Mouse (Mus musculus): ENCODE measurements around the gene Etfa. TPM values are rescaled to one million over a fixed set of nuclear protein-coding genes. Genes with fewer than 3 reads are reported as not detected.

Etfa gene
- polyA plus RNA-seq, 1 experiment from 2014 or later, result 224 TPM

DNA sequence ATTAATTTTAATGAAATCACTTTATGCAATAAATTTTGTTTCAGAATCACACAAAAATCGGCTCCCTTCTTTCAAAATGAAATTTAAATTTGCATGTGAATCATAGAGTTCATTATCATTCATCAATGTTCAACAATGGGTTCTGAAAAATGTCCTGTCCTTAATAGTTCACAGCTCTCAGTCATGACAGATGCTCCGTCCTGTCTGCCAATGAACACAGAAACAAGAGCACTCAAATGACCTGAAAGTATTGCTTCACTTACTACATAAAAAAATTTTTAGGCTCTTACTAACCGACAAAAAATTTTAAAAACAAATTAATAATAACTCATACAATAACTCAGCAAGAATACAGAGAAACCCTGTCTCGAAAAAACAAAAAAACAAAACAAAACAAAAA is 3.3 kb downstream of the Etfa start:
- Histone ChIP-seq H3K9ac (replicated peaks; ENCODE audit: low read depth, low read length) (no peak overlapping the region), H3K4me1 (ENCODE audit: control insufficient read depth, insufficient read depth, low read length) (peaks cover 12% of the 10 kb centered on the region; the same call in 1 of the 2 replicates), H3K4me2 (replicated peaks; ENCODE audit: low read depth, low read length) (no peak overlapping the region), H3K36me3 (ENCODE audit: control insufficient read depth, insufficient read depth, low read length) (no peaks in the 10 kb centered on the region), H3K9me3 (ENCODE audit: control insufficient read depth, low read depth, low read length) (no peaks in the 10 kb centered on the region), H3K4me3 (ENCODE audit: low read depth, low read length) (no peak overlapping the region), H3K27ac (ENCODE audit: low read length) (no peak overlapping the region), H3K27me3 (ENCODE audit: control insufficient read depth, insufficient read depth, low read length) (no peaks in the 10 kb centered on the region)
- ATAC-seq (ENCODE audit: insufficient number of reproducible peaks, insufficient read depth, low FRiP score, low read depth), result no peak
- 75% methylated on average over 4 of the region's 4 CpGs for WGBS

DNA sequence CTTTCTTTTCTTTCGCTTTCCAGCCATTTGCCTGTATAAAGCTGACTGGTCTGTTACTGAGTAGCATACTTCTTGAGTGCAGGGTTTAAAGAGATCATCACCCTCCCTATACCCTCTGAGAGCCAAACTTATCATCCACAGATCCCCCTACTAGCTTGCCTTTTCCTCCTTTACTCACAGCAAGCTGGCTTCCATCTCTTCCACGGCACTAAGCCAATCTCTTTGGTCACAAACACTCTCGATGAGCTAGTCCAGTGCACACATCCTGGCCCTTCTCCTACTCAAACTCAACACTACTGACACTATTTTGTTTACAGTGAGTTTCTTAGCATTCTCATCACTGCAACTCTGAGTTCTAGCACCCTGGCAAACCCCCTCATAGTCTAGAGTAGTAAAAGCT is 4.1 kb downstream of the Etfa start:
- H3K9ac ChIP-seq (replicated peaks; ENCODE audit: low read depth, low read length), result no peak overlapping the region
- no peaks in the 10 kb centered on the region for H3K36me3 ChIP-seq (ENCODE audit: control insufficient read depth, insufficient read depth, low read length)
- no peak for ATAC-seq (ENCODE audit: insufficient number of reproducible peaks, insufficient read depth, low FRiP score, low read depth)
- no peaks in the 10 kb centered on the region for H3K9me3 ChIP-seq (ENCODE audit: control insufficient read depth, low read depth, low read length)
- no peak overlapping the region for H3K27ac ChIP-seq (ENCODE audit: low read length)
- H3K27me3 ChIP-seq (ENCODE audit: control insufficient read depth, insufficient read depth, low read length), result no peaks in the 10 kb centered on the region
- 78% methylated on average over 3 of the region's 3 CpGs for WGBS
- no peak overlapping the region for H3K4me3 ChIP-seq (ENCODE audit: low read depth, low read length)
- no peak overlapping the region for H3K4me2 ChIP-seq (replicated peaks; ENCODE audit: low read depth, low read length)
- H3K4me1 ChIP-seq (ENCODE audit: control insufficient read depth, insufficient read depth, low read length), result peaks cover 12% of the 10 kb centered on the region; the same call in 1 of the 2 replicates

DNA sequence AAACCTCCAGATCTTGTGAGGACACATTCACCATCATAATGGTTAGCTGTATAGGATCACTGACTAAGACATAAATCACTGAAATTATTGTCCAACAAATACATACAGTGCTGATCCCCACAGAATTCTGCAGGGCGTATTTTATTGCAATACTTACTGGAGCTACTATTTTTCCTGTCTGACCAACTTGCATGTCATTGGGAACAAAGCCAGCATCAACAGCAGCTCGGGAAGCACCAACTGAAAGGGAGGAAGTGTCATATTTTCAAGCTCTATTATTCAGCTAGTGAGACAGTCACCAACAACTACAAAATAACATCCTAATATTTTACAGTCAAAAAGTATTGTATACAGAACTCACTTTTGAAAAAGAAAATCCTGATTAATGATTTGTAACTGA is 29.9 kb downstream of the Etfa start:
- 60% methylated on average over 2 of the region's 2 CpGs for WGBS
- Histone ChIP-seq H3K27ac (ENCODE audit: low read length) (no peak overlapping the region), H3K9me3 (ENCODE audit: control insufficient read depth, low read depth, low read length) (no peaks in the 10 kb centered on the region), H3K4me1 (ENCODE audit: control insufficient read depth, insufficient read depth, low read length) (no peaks in the 10 kb centered on the region), H3K36me3 (ENCODE audit: control insufficient read depth, insufficient read depth, low read length) (peaks cover 10% of the 10 kb centered on the region; the same call in 1 of the 2 replicates), H3K27me3 (ENCODE audit: control insufficient read depth, insufficient read depth, low read length) (no peaks in the 10 kb centered on the region), H3K4me3 (ENCODE audit: low read depth, low read length) (no peak overlapping the region), H3K4me2 (replicated peaks; ENCODE audit: low read depth, low read length) (no peak overlapping the region), H3K9ac (replicated peaks; ENCODE audit: low read depth, low read length) (no peak overlapping the region)
- no peak for ATAC-seq (ENCODE audit: insufficient number of reproducible peaks, insufficient read depth, low FRiP score, low read depth)

DNA sequence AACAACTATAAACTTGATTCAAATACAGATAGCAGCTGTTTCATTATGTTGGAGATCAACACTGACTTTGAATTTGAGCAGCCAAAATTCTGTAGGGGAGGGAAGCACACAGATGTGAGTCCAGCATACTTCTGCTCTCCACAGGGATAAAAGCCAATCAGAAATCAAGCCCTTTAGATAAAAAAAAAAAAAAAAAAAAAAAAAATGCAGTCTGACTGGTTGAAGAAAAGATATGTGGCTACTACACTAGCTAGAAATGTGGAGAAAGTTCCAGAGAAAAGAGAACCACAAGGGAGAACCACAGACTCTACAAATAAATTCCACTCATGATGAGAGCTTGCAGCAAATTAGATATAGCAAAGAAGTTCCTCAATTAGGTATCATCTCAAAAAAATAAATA is 33.3 kb downstream of the Etfa start:
- no peak overlapping the region for H3K4me3 ChIP-seq (ENCODE audit: low read depth, low read length)
- ATAC-seq (ENCODE audit: insufficient number of reproducible peaks, insufficient read depth, low FRiP score, low read depth), result no peak
- H3K27me3 ChIP-seq (ENCODE audit: control insufficient read depth, insufficient read depth, low read length), result no peaks in the 10 kb centered on the region

DNA sequence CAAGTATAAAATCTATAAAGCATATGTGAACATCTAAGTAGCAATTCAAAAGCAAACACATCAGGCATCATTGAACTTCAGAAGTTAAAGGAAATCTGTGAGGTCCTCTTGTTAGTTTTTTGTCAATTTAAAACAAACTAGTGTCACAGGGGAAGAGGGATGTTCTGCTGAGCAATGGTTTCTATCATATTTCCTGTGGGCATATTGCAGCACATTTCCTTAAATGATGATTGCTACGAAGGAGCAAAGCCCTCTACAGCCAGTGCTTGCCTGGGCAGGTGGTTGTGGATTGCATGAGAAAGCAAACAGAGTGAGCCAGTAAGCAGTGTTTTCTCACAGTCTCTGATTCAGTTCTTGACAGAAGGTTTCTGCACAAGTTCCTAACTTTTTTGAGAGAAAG is 36.0 kb downstream of the Etfa start:
- 62% methylated on average over 1 of the region's 1 CpGs for WGBS
- H3K4me3 ChIP-seq (ENCODE audit: low read depth, low read length), result no peak overlapping the region

More for the DNA sequence above, 33.3 kb downstream of the Etfa start:
- Histone ChIP-seq H3K27ac (ENCODE audit: low read length) (no peak overlapping the region), H3K4me1 (ENCODE audit: control insufficient read depth, insufficient read depth, low read length) (no peaks in the 10 kb centered on the region), H3K9ac (replicated peaks; ENCODE audit: low read depth, low read length) (no peak overlapping the region), H3K36me3 (ENCODE audit: control insufficient read depth, insufficient read depth, low read length) (peaks cover 10% of the 10 kb centered on the region; the same call in 1 of the 2 replicates), H3K4me2 (replicated peaks; ENCODE audit: low read depth, low read length) (no peak overlapping the region), H3K9me3 (ENCODE audit: control insufficient read depth, low read depth, low read length) (no peaks in the 10 kb centered on the region)

DNA sequence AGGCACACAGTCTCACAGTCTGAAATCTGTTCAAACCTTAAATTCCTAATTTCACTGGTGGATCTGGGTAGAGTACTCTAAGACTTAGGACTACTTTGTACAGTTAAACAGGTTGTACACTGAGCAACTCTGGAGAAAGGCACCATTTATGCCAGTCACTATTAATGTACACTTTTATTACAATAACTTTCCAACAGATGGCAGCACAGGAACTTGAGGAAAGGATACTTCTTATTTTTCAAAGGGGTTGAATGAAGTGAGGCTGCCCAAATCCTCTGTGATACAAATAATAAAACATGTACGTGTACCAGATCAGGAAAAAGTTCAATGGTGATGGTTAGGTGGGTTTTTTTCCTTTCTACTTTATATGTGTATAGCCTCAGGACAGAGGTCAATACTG is 43.6 kb downstream of the Etfa start:
- H3K4me1 ChIP-seq (ENCODE audit: control insufficient read depth, insufficient read depth, low read length), result no peaks in the 10 kb centered on the region
- no peaks in the 10 kb centered on the region for H3K27me3 ChIP-seq (ENCODE audit: control insufficient read depth, insufficient read depth, low read length)
- WGBS, result 50% methylated on average over 1 of the region's 1 CpGs
- no peaks in the 10 kb centered on the region for H3K9me3 ChIP-seq (ENCODE audit: control insufficient read depth, low read depth, low read length)
- H3K4me3 ChIP-seq (ENCODE audit: low read depth, low read length), result no peak overlapping the region
- no peak for ATAC-seq (ENCODE audit: insufficient number of reproducible peaks, insufficient read depth, low FRiP score, low read depth)
- H3K4me2 ChIP-seq (replicated peaks; ENCODE audit: low read depth, low read length), result no peak overlapping the region
- H3K36me3 ChIP-seq (ENCODE audit: control insufficient read depth, insufficient read depth, low read length), result peaks cover 8% of the 10 kb centered on the region
- no peak overlapping the region for H3K9ac ChIP-seq (replicated peaks; ENCODE audit: low read depth, low read length)
- H3K27ac ChIP-seq (ENCODE audit: low read length), result no peak overlapping the region

More for the DNA sequence above, 36.0 kb downstream of the Etfa start:
- Histone ChIP-seq H3K4me1 (ENCODE audit: control insufficient read depth, insufficient read depth, low read length) (no peaks in the 10 kb centered on the region), H3K27ac (ENCODE audit: low read length) (no peak overlapping the region), H3K36me3 (ENCODE audit: control insufficient read depth, insufficient read depth, low read length) (peaks cover 6% of the 10 kb centered on the region; the same call in 1 of the 2 replicates), H3K4me2 (replicated peaks; ENCODE audit: low read depth, low read length) (no peak overlapping the region), H3K9ac (replicated peaks; ENCODE audit: low read depth, low read length) (no peak overlapping the region), H3K9me3 (ENCODE audit: control insufficient read depth, low read depth, low read length) (no peaks in the 10 kb centered on the region), H3K27me3 (ENCODE audit: control insufficient read depth, insufficient read depth, low read length) (no peaks in the 10 kb centered on the region)
- ATAC-seq (ENCODE audit: insufficient number of reproducible peaks, insufficient read depth, low FRiP score, low read depth), result no peak

DNA sequence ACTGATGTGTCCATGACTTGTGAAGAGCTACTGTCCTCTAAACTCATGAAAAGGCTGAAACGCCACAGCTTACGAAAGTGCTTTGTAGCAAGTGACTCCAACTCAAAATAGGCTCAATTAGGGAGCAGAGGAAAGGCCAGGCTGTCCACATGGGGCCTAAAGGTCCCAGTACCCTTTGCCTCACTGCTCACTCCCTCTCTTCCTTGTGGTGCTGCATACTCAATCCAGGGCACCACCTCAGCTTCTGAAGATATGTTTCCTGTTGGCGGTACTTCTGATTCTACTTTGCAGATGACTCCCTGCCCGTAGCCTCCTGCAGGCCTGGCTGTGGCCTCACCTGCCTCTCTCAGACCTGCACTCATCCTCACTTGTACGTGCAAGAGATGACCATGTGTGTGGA is 58.7 kb downstream of the Etfa start:
- no peak overlapping the region for H3K9ac ChIP-seq (replicated peaks; ENCODE audit: low read depth, low read length)
- H3K36me3 ChIP-seq (ENCODE audit: control insufficient read depth, insufficient read depth, low read length), result peaks cover 3% of the 10 kb centered on the region; the same call in 1 of the 2 replicates
- H3K4me2 ChIP-seq (replicated peaks; ENCODE audit: low read depth, low read length), result no peak overlapping the region
- no peak for ATAC-seq (ENCODE audit: insufficient number of reproducible peaks, insufficient read depth, low FRiP score, low read depth)
- 89% methylated on average over 5 of the region's 5 CpGs for WGBS
- no peaks in the 10 kb centered on the region for H3K4me1 ChIP-seq (ENCODE audit: control insufficient read depth, insufficient read depth, low read length)
- H3K27ac ChIP-seq (ENCODE audit: low read length), result no peak overlapping the region
- no peaks in the 10 kb centered on the region for H3K9me3 ChIP-seq (ENCODE audit: control insufficient read depth, low read depth, low read length)
- no peak overlapping the region for H3K4me3 ChIP-seq (ENCODE audit: low read depth, low read length)
- no peaks in the 10 kb centered on the region for H3K27me3 ChIP-seq (ENCODE audit: control insufficient read depth, insufficient read depth, low read length)

DNA sequence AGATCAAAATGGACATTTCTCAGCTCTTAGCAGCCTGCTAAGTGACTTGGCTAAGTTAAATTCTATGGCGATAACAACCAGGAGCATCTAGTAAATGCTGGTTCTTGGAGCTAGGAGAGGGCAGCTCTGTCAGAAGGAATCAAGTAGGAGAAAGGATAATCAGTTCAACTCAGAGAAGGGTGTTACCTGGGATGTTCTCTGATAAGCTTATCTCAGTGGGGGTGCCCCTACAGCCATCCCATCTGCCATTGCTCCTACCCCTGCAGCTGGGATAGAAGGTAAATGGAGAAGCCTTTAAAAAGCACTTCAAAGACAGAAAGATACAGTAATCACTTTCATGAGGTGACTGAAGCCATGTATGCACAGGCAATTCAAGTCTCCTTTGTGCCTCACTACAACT is 59.1 kb downstream of the Etfa start:
- Histone ChIP-seq H3K36me3 (ENCODE audit: control insufficient read depth, insufficient read depth, low read length) (peaks cover 3% of the 10 kb centered on the region; the same call in 1 of the 2 replicates), H3K27ac (ENCODE audit: low read length) (no peak overlapping the region), H3K4me2 (replicated peaks; ENCODE audit: low read depth, low read length) (no peak overlapping the region), H3K9ac (replicated peaks; ENCODE audit: low read depth, low read length) (no peak overlapping the region), H3K27me3 (ENCODE audit: control insufficient read depth, insufficient read depth, low read length) (no peaks in the 10 kb centered on the region), H3K4me1 (ENCODE audit: control insufficient read depth, insufficient read depth, low read length) (no peaks in the 10 kb centered on the region), H3K9me3 (ENCODE audit: control insufficient read depth, low read depth, low read length) (no peaks in the 10 kb centered on the region), H3K4me3 (ENCODE audit: low read depth, low read length) (no peak overlapping the region)
- 88% methylated on average over 1 of the region's 1 CpGs for WGBS
- ATAC-seq (ENCODE audit: insufficient number of reproducible peaks, insufficient read depth, low FRiP score, low read depth), result no peak

DNA sequence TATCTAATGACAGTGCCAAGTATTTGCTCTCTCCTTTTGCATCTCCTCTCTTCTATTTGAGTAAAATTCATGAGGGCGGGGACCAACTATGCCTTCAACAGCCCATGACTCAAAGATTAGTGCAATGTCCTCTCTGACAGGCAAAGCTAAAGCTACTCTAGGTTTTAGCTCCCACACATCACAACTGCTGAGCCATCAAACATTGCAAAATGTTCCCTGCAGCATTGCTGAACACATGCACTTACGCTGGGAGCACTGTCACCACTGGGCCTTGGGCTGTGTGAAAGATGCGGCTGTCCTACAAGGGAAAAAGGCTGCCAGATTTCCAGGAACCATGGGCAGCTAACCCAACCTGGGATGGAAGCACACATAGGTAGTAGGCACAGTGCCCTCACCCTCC is 60.6 kb downstream of the Etfa start:
- H3K4me2 ChIP-seq (replicated peaks; ENCODE audit: low read depth, low read length), result no peak overlapping the region
- no peak overlapping the region for H3K9ac ChIP-seq (replicated peaks; ENCODE audit: low read depth, low read length)
- no peak for ATAC-seq (ENCODE audit: insufficient number of reproducible peaks, insufficient read depth, low FRiP score, low read depth)
- no peaks in the 10 kb centered on the region for H3K4me1 ChIP-seq (ENCODE audit: control insufficient read depth, insufficient read depth, low read length)
- H3K27me3 ChIP-seq (ENCODE audit: control insufficient read depth, insufficient read depth, low read length), result no peaks in the 10 kb centered on the region
- H3K36me3 ChIP-seq (ENCODE audit: control insufficient read depth, insufficient read depth, low read length), result peaks cover 3% of the 10 kb centered on the region; the same call in 1 of the 2 replicates
- no peak overlapping the region for H3K27ac ChIP-seq (ENCODE audit: low read length)
- H3K4me3 ChIP-seq (ENCODE audit: low read depth, low read length), result no peak overlapping the region
- WGBS, result 85% methylated on average over 3 of the region's 3 CpGs
- no peaks in the 10 kb centered on the region for H3K9me3 ChIP-seq (ENCODE audit: control insufficient read depth, low read depth, low read length)

All from stomach, embryonic 14.5 days (tissue).